Mouse (Mus musculus) macrophage (primary cell): ENCODE measurements around the gene Mettl27. TPM values are rescaled to one million over a fixed set of nuclear protein-coding genes. Genes with fewer than 3 reads are reported as not detected.

Experiments used
- H3K27ac ChIP-seq: fragments of 350-480 bp; formaldehyde crosslinking; 2 replicates; pipeline ENCODE4 v1.9.0; 2021
- H3K36me3 ChIP-seq: fragments of 350-480 bp; formaldehyde crosslinking; 2 replicates; pipeline ENCODE4 v1.9.0; 2021; ENCODE audit errors: inconsistent target
- H3K4me3 ChIP-seq: fragments of 350-480 bp; formaldehyde crosslinking; 2 replicates; pipeline ENCODE4 v1.9.0; 2021; ENCODE audit errors: inconsistent target
- H3K79me2 ChIP-seq: fragments of 350-480 bp; formaldehyde crosslinking; 2 replicates; pipeline ENCODE4 v1.9.0; 2021; ENCODE audit errors: inconsistent target
- whole genome bisulfite sequencing: methylation state at CpG from one replicate; pipeline ENCODE4 v1.1.7; 2026; ENCODE audit warnings: inconsistent platforms; ENCODE audit not compliant: missing documents; 5-methylcytosine and 5-hydroxymethylcytosine counted together
- polyA plus RNA-seq: library from polyadenylated mRNA; stranded (reverse); fragments of 250-400 nt; gene quantifications from 3 replicates; pipeline ENCODE4 v1.2.4, GENCODE M21; 2018; ENCODE audit warnings: inconsistent platforms

Mettl27 gene
- polyA plus RNA-seq, 1 experiment from 2014 or later = 2.0 TPM

GRCm38 (mm10) chr5:134974921-134975320, 42.8 kb downstream of the Mettl27 start:
- Histone ChIP-seq H3K4me3 (no peak overlapping the region), H3K79me2 (no peaks in the 10 kb centered on the region), H3K27ac (no peak overlapping the region), H3K36me3 (no peaks in the 10 kb centered on the region)
- WGBS = 31% methylated on average over 2 of the region's 2 CpGs

GRCm38 (mm10) chr5:134976164-134976563, 44.0 kb downstream of the Mettl27 start:
- H3K36me3 ChIP-seq = no peaks in the 10 kb centered on the region
- H3K79me2 ChIP-seq = no peaks in the 10 kb centered on the region
- H3K4me3 ChIP-seq = no peak overlapping the region
- H3K27ac ChIP-seq = no peak overlapping the region
- WGBS = 15% methylated on average over 2 of the region's 2 CpGs

GRCm38 (mm10) chr5:134976577-134977250, 44.5 kb downstream of the Mettl27 start:
- H3K4me3 ChIP-seq = no peak overlapping the region
- no peak overlapping the region for H3K27ac ChIP-seq
- no peaks in the 10 kb centered on the region for H3K36me3 ChIP-seq
- no peaks in the 10 kb centered on the region for H3K79me2 ChIP-seq
- 71% methylated on average over 14 of the region's 14 CpGs for WGBS

DNA sequence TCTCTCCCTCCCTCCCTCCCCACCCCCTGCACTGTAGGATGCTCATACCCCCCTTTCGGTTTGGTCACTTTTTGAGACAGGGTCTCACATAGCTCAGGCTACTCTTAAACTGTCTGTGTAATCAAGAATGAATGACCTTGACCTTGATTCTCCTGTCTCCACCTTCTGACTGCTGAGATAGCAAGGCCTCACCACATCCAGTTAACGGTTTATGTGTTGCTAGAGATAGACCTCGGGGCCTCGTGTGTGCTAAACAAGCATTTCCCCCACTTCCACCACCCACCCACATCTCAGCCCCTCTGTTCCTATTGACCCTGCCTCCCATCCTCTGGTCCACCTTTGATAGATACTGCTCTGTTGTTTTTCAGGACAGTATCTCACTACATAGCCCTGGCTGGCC, 45.7 kb downstream of the Mettl27 start:
- H3K79me2 ChIP-seq = no peaks in the 10 kb centered on the region
- 81% methylated on average over 3 of the region's 4 CpGs for WGBS
- no peak overlapping the region for H3K4me3 ChIP-seq
- no peaks in the 10 kb centered on the region for H3K36me3 ChIP-seq
- H3K27ac ChIP-seq = no peak overlapping the region

GRCm38 (mm10) chr5:134981149-134981548, 49.0 kb downstream of the Mettl27 start:
- no peak overlapping the region for H3K4me3 ChIP-seq
- H3K79me2 ChIP-seq = no peaks in the 10 kb centered on the region
- H3K27ac ChIP-seq = no peak overlapping the region
- 77% methylated on average over 10 of the region's 10 CpGs for WGBS
- H3K36me3 ChIP-seq = no peaks in the 10 kb centered on the region

DNA sequence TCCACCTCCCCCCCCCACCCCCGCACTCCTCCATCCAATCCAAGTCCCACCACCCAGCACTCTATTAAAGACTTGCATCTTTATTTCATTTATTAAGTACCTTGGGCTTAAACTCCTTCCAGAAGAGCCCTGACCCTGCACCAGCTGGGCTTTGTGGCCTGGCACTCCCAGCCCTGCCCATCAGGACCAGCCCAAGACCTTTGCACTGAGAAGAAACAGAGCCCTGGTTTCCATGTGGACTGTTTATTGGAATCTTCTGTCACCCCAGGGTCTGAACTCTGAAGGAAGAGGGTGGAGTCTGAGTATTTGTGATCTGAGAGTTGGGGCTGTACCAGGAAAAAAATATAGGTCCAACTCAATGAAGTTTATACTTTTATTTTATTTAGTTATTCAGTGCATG, 50.9 kb downstream of the Mettl27 start:
- Histone ChIP-seq H3K36me3 (no peaks in the 10 kb centered on the region), H3K79me2 (no peaks in the 10 kb centered on the region), H3K27ac (no peak overlapping the region), H3K4me3 (no peak overlapping the region)
- 100% methylated on average over 1 of the region's 1 CpGs for WGBS

- Histone ChIP-seq H3K79me2 (no peaks in the 10 kb centered on the region), H3K4me3 (no peak overlapping the region), H3K36me3 (no peaks in the 10 kb centered on the region), H3K27ac (no peak overlapping the region)
- WGBS = 74% methylated on average over 3 of the region's 3 CpGs
Measured at GRCm38 (mm10) chr5:134983771-134984170, 51.6 kb downstream of the Mettl27 start.

- 9% methylated on average over 25 of the region's 25 CpGs for WGBS
- Histone ChIP-seq H3K79me2 (no peaks in the 10 kb centered on the region), H3K27ac (no peak within 1 kb of the TSS), H3K4me3 (no peak within 1 kb of the TSS), H3K36me3 (no peaks in the 10 kb centered on the region)
Measured at GRCm38 (mm10) chr5:134985633-134986297, 53.6 kb downstream of the Mettl27 start, which contains the start of gene Cldn3. Cldn3 (plus strand) TSS chr5:134986214.

DNA sequence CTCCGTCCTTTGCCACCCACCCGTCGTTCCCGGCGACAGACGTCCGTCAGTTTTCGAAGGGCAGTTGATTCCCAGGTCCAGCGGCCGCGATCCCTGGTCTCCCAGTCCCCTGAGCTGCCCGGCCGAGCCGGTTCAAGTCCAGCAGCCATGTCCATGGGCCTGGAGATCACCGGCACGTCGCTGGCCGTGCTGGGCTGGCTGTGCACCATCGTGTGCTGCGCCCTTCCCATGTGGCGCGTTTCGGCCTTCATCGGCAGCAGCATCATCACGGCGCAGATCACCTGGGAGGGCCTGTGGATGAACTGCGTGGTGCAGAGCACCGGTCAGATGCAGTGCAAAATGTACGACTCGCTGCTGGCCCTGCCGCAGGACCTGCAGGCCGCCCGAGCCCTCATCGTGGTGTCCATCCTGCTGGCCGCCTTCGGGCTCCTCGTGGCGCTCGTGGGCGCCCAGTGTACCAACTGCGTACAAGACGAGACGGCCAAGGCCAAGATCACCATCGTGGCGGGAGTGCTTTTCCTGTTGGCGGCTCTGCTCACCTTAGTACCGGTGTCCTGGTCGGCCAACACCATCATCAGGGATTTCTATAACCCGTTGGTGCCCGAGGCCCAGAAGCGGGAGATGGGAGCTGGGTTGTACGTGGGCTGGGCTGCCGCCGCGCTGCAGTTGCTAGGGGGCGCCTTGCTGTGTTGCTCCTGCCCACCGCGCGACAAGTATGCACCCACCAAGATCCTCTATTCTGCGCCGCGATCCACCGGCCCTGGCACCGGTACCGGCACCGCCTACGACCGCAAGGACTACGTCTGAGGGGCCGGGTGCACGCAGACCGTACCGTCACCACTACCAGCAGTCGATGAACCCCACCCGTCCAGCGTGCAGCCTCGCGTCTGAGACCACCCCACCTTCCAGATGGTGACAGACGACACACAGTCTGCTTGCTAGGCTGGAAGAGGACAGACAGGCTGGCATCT, 54.4 kb downstream of the Mettl27 start:
- Histone ChIP-seq H3K27ac (no peak overlapping the region), H3K4me3 (no peak overlapping the region)
- WGBS = 8% methylated on average over 79 of the region's 79 CpGs

DNA sequence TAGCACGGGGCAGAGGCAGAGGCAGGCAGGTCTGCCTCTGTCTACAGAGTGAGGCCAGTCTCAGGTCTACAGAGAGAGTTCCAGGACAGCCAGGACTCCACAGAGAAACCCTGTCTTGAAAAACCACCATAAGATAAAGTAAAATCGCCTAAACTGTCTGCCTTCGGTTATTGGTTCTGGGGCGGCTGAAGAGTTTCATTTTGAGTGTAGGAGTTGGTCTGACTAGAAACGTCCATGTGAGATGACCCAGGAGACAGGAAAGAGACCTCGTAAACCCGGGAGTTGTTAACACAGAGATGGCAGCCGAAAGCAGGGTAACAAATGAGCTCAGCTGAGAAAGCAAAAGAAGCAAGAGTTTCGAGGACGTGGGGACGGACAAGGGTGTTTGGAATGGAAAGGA, 57.0 kb downstream of the Mettl27 start:
- no peaks in the 10 kb centered on the region for H3K36me3 ChIP-seq
- H3K4me3 ChIP-seq = no peak overlapping the region
- no peaks in the 10 kb centered on the region for H3K79me2 ChIP-seq
- WGBS = 59% methylated on average over 11 of the region's 11 CpGs
- no peak overlapping the region for H3K27ac ChIP-seq

More for the DNA sequence above, 54.4 kb downstream of the Mettl27 start:
- H3K79me2 ChIP-seq = no peaks in the 10 kb centered on the region
- H3K36me3 ChIP-seq = no peaks in the 10 kb centered on the region

GRCm38 (mm10) chr5:134989741-134990140, 57.6 kb downstream of the Mettl27 start:
- Histone ChIP-seq H3K27ac (no peak overlapping the region), H3K36me3 (no peaks in the 10 kb centered on the region), H3K4me3 (no peak overlapping the region), H3K79me2 (no peaks in the 10 kb centered on the region)
- WGBS = 49% methylated on average over 6 of the region's 6 CpGs

Other genes with a start within 250 kb of the Mettl27 start
- 16.9 to 25.3 TPM (median 20.3 TPM) in 3 replicates for gene Limk1, start 243.8 kb upstream of the Mettl27 start, polyA plus RNA-seq
- gene Eln, start 185.0 kb upstream of the Mettl27 start, polyA plus RNA-seq = not detected in 3 replicates
- gene Tmem270, start 25.6 kb upstream of the Mettl27 start, polyA plus RNA-seq = not detected in 3 replicates
- gene Cldn13, start 16.8 kb upstream of the Mettl27 start, polyA plus RNA-seq = not detected in 3 replicates
- not detected in 3 replicates for gene Cldn4, start 14.6 kb downstream of the Mettl27 start, polyA plus RNA-seq
- gene Cldn3, start 53.8 kb downstream of the Mettl27 start, polyA plus RNA-seq = not detected in 3 replicates
- 9.5 to 22.6 TPM (median 12.8 TPM) in 3 replicates for gene Abhd11, start 76.8 kb downstream of the Mettl27 start, polyA plus RNA-seq
- gene Stx1a, start 91.1 kb downstream of the Mettl27 start, polyA plus RNA-seq = 0.26 to 0.45 TPM (median 0.36 TPM) in 3 replicates
- gene Dnajc30, start 131.8 kb downstream of the Mettl27 start, polyA plus RNA-seq = 15.8 to 18.7 TPM (median 18.1 TPM) in 3 replicates
- gene Bud23, start 132.6 kb downstream of the Mettl27 start, polyA plus RNA-seq = 26.6 to 49.6 TPM (median 28.5 TPM) in 3 replicates
- gene Vps37d, start 145.9 kb downstream of the Mettl27 start, polyA plus RNA-seq = 0.22 TPM in 1 of 3 replicates, not detected in the others
- not detected in 3 replicates for gene Mlxipl, start 157.5 kb downstream of the Mettl27 start, polyA plus RNA-seq
- 2.9 to 5.8 TPM (median 3.4 TPM) in 3 replicates for gene Tbl2, start 217.3 kb downstream of the Mettl27 start, polyA plus RNA-seq
- gene Bcl7b, start 235.9 kb downstream of the Mettl27 start, polyA plus RNA-seq = 42.0 to 57.3 TPM (median 42.9 TPM) in 3 replicates